Comparison of ENCODE assay signal across 36 mouse cellular contexts in the genomic region with DNA sequence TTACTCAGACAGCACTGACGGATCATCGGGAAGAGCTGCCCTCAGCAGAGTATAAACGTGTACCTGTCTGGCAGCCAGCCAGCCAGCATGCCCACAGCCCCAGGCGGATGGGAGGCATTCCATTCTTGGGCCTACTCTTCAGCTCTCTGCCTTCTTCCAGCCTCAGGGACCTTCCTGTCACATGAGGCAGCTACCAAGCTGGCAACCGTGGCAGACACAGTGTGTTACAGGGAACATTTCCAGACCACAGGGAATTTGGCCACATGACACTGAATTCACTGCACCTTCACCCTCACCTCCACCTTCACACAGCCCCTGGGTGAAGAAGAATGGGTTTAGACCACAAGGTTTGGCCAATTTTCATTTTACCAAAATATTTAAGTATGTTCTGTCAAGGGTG.
DNase-seq lines count a peak whose midpoint lies in the region; ATAC-seq lines count a peak whose summit lies in the region.
"Had no signal": no experiment of that assay in that cellular context is flagged by ENCODE, and none has a peak within 500 bp of the region (broad histone marks: within the 10 kb centered on the region; RNA-seq: fewer than 3 reads in every experiment).

No protein-coding gene starts in this region.

- H3K4me3 ChIP-seq in forebrain, embryonic 15.5 days: no peak overlapping the region
- no peak overlapping the region for H3K4me3 ChIP-seq in forebrain, embryonic 13.5 days
- no peak overlapping the region for H3K4me3 ChIP-seq in neural tube, embryonic 14.5 days (ENCODE audit: low read depth, low read length)
- H3K4me3 ChIP-seq in embryonic facial prominence, embryonic 13.5 days: no peak overlapping the region
- H3K4me3 ChIP-seq: erythroblast, embryonic 14.5 days; forebrain, embryonic 12.5 days; hindbrain, embryonic 12.5 days; intestine, embryonic 15.5 days; limb, embryonic 13.5 days; liver, embryonic 12.5 days; neural tube, embryonic 15.5 days; stomach, embryonic 15.5 days had no signal

- H3K9me3 ChIP-seq in forebrain, embryonic 15.5 days: no peaks in the 10 kb centered on the region
- no peaks in the 10 kb centered on the region for H3K9me3 ChIP-seq in forebrain, embryonic 13.5 days (replicated peaks)
- no peaks in the 10 kb centered on the region for H3K9me3 ChIP-seq in neural tube, embryonic 14.5 days (ENCODE audit: control insufficient read depth, low read length)
- no peaks in the 10 kb centered on the region for H3K9me3 ChIP-seq in embryonic facial prominence, embryonic 13.5 days
- H3K9me3 ChIP-seq: forebrain, embryonic 12.5 days; hindbrain, embryonic 12.5 days; intestine, embryonic 15.5 days; limb, embryonic 13.5 days; liver, embryonic 12.5 days; neural tube, embryonic 15.5 days; stomach, embryonic 15.5 days had no signal

- DNase-seq in neural tube, embryonic 10.5 days (ENCODE audit: extremely low spot score, low spot score): no peak
- no peak for DNase-seq in kidney, adult 9 months
- DNase-seq: adrenal gland, adult 2 months; adrenal gland, postnatal 36 days; B cell, adult 2 months; cerebellum, adult 2 months; embryo, embryonic 11 days; gastrocnemius, postnatal 14 days; heart, adult 11 months; heart, postnatal 36 days; kidney, adult 8-10 months; kidney, postnatal 14 days; layer of hippocampus, adult 9-11 months; liver, postnatal 0 days; lung, postnatal 14 days; retina, postnatal 1 day; right cerebral cortex, postnatal 14 days; thymus, adult 18-20 months; thymus, postnatal 25 days had no signal

- 66% methylated on average over 5 of the region's 5 CpGs for WGBS in forebrain, embryonic 15.5 days
- WGBS in forebrain, embryonic 13.5 days: 62% methylated on average over 5 of the region's 5 CpGs
- 56% methylated on average over 5 of the region's 5 CpGs for WGBS in neural tube, embryonic 14.5 days
- WGBS in embryonic facial prominence, embryonic 13.5 days: 44% methylated on average over 5 of the region's 5 CpGs

- no peaks in the 10 kb centered on the region for H3K36me3 ChIP-seq in forebrain, embryonic 15.5 days
- H3K36me3 ChIP-seq in forebrain, embryonic 13.5 days (ENCODE audit: poor library complexity, severe bottlenecking): no peaks in the 10 kb centered on the region
- H3K36me3 ChIP-seq in neural tube, embryonic 14.5 days (ENCODE audit: control insufficient read depth, insufficient read depth, low read length): no peaks in the 10 kb centered on the region
- H3K36me3 ChIP-seq in embryonic facial prominence, embryonic 13.5 days: no peaks in the 10 kb centered on the region
- H3K36me3 ChIP-seq: forebrain, embryonic 12.5 days; hindbrain, embryonic 12.5 days; intestine, embryonic 15.5 days; limb, embryonic 13.5 days; liver, embryonic 12.5 days; neural tube, embryonic 15.5 days; stomach, embryonic 15.5 days had no signal

- no peak overlapping the region for H3K27ac ChIP-seq in forebrain, embryonic 15.5 days (replicated peaks)
- no peak overlapping the region for H3K27ac ChIP-seq in forebrain, embryonic 13.5 days
- H3K27ac ChIP-seq in neural tube, embryonic 14.5 days (ENCODE audit: low read depth, low read length): no peak overlapping the region
- peak overlapping the region; percentile 17; the same call in 1 of the 2 replicates for H3K27ac ChIP-seq in embryonic facial prominence, embryonic 13.5 days
- H3K27ac ChIP-seq: forebrain, embryonic 12.5 days; hindbrain, embryonic 12.5 days; hindbrain, postnatal 0 days; intestine, embryonic 15.5 days; limb, embryonic 13.5 days; liver, embryonic 12.5 days; neural tube, embryonic 15.5 days; stomach, embryonic 15.5 days had no signal

- no peak overlapping the region for H3K9ac ChIP-seq in forebrain, embryonic 15.5 days (replicated peaks)
- no peak overlapping the region for H3K9ac ChIP-seq in forebrain, embryonic 13.5 days
- no peak overlapping the region for H3K9ac ChIP-seq in neural tube, embryonic 14.5 days (replicated peaks; ENCODE audit: low read depth, low read length)
- H3K9ac ChIP-seq in embryonic facial prominence, embryonic 13.5 days: no peak overlapping the region
- H3K9ac ChIP-seq: forebrain, embryonic 12.5 days; hindbrain, embryonic 12.5 days; intestine, embryonic 15.5 days; limb, embryonic 13.5 days; liver, embryonic 12.5 days; liver, postnatal 0 days; neural tube, embryonic 15.5 days; stomach, embryonic 15.5 days had no signal

- ATAC-seq in forebrain, embryonic 15.5 days (replicated peaks): 0 out of 2 replicates have a peak, but pooled peaks have one; percentile 32
- no peak for ATAC-seq in forebrain, embryonic 13.5 days
- peak; percentile 58; the same call in 1 of the 2 replicates for ATAC-seq in neural tube, embryonic 14.5 days (ENCODE audit: low read depth)
- ATAC-seq in embryonic facial prominence, embryonic 13.5 days (ENCODE audit: insufficient number of reproducible peaks, insufficient read depth, low FRiP score, low TSS enrichment, low read depth): no peak
- ATAC-seq in megakaryocyte, adult 5-6 weeks (ENCODE audit: poor library complexity, severe bottlenecking): no peak
- ATAC-seq: activated CD4-positive, CD25-positive, alpha-beta regulatory T cell, adult 4 months; hindbrain, postnatal 0 days; intestine, embryonic 15.5 days; liver, embryonic 12.5 days; liver, postnatal 0 days had no signal

- H3K4me1 ChIP-seq in forebrain, embryonic 15.5 days: peaks cover 21% of the 10 kb centered on the region
- peaks cover 25% of the 10 kb centered on the region for H3K4me1 ChIP-seq in forebrain, embryonic 13.5 days
- no peaks in the 10 kb centered on the region for H3K4me1 ChIP-seq in neural tube, embryonic 14.5 days (ENCODE audit: control insufficient read depth, insufficient read depth, low read length)
- H3K4me1 ChIP-seq in embryonic facial prominence, embryonic 13.5 days: peaks cover 47% of the 10 kb centered on the region
- H3K4me1 ChIP-seq: liver, embryonic 12.5 days; stomach, embryonic 15.5 days had no signal

- no peaks in the 10 kb centered on the region for H3K27me3 ChIP-seq in forebrain, embryonic 15.5 days
- no peaks in the 10 kb centered on the region for H3K27me3 ChIP-seq in forebrain, embryonic 13.5 days
- H3K27me3 ChIP-seq in neural tube, embryonic 14.5 days (ENCODE audit: control insufficient read depth, insufficient read depth, low read length): 0 out of 2 replicates have a peak, but pooled peaks cover 2% of the 10 kb centered on the region
- no peaks in the 10 kb centered on the region for H3K27me3 ChIP-seq in embryonic facial prominence, embryonic 13.5 days
- H3K27me3 ChIP-seq: hindbrain, embryonic 12.5 days; stomach, embryonic 15.5 days had no signal

- H3K4me2 ChIP-seq in forebrain, embryonic 15.5 days (replicated peaks): no peak overlapping the region
- no peak overlapping the region for H3K4me2 ChIP-seq in forebrain, embryonic 13.5 days
- no peak overlapping the region for H3K4me2 ChIP-seq in neural tube, embryonic 14.5 days (ENCODE audit: low read depth, low read length)
- H3K4me2 ChIP-seq in embryonic facial prominence, embryonic 13.5 days: no peak overlapping the region
- H3K4me2 ChIP-seq: forebrain, embryonic 12.5 days; heart, embryonic 11.5 days; hindbrain, embryonic 12.5 days; intestine, embryonic 15.5 days; limb, embryonic 13.5 days; liver, embryonic 12.5 days; midbrain, embryonic 11.5 days; neural tube, embryonic 15.5 days; stomach, embryonic 15.5 days had no signal

Comparison
In these comparisons a context has a peak if more than half of its experiments do, and no peak if none do; other contexts are left out.
1. ATAC-seq: peak in forebrain, embryonic 15.5 days (single experiment) and neural tube, embryonic 14.5 days (single experiment); none in forebrain, embryonic 13.5 days (single experiment), embryonic facial prominence, embryonic 13.5 days (single experiment) and megakaryocyte, adult 5-6 weeks (single experiment).